In the genomic region with DNA sequence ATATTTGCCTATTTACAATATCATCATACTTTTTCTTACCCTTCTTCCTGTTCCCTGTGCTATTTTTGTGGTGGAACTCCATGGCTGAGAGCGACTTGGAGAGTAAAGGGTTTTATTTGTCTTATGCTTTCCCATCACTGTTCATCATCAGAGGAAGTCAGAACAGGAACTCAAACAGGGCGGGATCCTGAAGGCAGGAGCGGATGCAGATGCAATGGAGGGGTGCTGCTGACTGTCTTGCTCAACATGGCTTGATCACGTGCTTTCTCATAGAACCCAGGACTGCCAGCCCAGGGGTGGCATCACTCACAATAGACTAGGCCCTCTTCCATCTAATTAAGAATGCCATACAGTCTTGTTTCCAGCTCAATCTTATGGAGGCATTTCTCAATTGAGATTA, we compare ENCODE assay signal across 34 mouse cellular contexts. TPM values are rescaled to one million over a fixed set of nuclear protein-coding genes. Genes with fewer than 3 reads are reported as not detected.
"Had no signal": no experiment of that assay in that cellular context is flagged by ENCODE, and none has a peak within 500 bp of the region (broad histone marks: within the 10 kb centered on the region; RNA-seq: fewer than 3 reads in every experiment).

No protein-coding gene starts in this region.

- H3K9ac ChIP-seq: forebrain, postnatal 0 days; heart, embryonic 12.5 days; hindbrain, embryonic 12.5 days; hindbrain, embryonic 14.5 days; intestine, embryonic 15.5 days; kidney, embryonic 15.5 days; limb, embryonic 13.5 days; limb, embryonic 15.5 days; liver, embryonic 12.5 days had no signal

- H3K27ac ChIP-seq: heart, embryonic 10.5 days; hindbrain, embryonic 10.5 days; hindbrain, embryonic 12.5 days; hindbrain, embryonic 14.5 days; intestine, embryonic 15.5 days; kidney, embryonic 15.5 days; kidney, postnatal 0 days; limb, embryonic 13.5 days; limb, embryonic 15.5 days; liver, embryonic 12.5 days had no signal

- H3K36me3 ChIP-seq: heart, embryonic 10.5 days; heart, embryonic 12.5 days; hindbrain, embryonic 10.5 days; hindbrain, embryonic 12.5 days; intestine, embryonic 15.5 days; kidney, embryonic 15.5 days; limb, embryonic 13.5 days; limb, embryonic 15.5 days; liver, embryonic 12.5 days had no signal

- ATAC-seq: forebrain, postnatal 0 days; hindbrain, embryonic 16.5 days; inflammation-experienced regulatory T-cells, adult 6 months; intestine, embryonic 15.5 days; intestine, postnatal 0 days; liver, embryonic 12.5 days had no signal

- H3K27me3 ChIP-seq: heart, embryonic 12.5 days; hindbrain, embryonic 12.5 days; intestine, embryonic 15.5 days; kidney, embryonic 15.5 days; limb, embryonic 13.5 days; limb, embryonic 15.5 days; liver, embryonic 12.5 days had no signal

- H3K4me1 ChIP-seq: heart, embryonic 10.5 days; heart, embryonic 12.5 days; hindbrain, embryonic 10.5 days; hindbrain, embryonic 12.5 days; intestine, embryonic 15.5 days; kidney, embryonic 15.5 days; limb, embryonic 13.5 days; limb, embryonic 15.5 days; liver, embryonic 12.5 days had no signal

- H3K4me3 ChIP-seq: heart, embryonic 10.5 days; heart, embryonic 12.5 days; hindbrain, embryonic 10.5 days; hindbrain, embryonic 12.5 days; intestine, embryonic 15.5 days; kidney, embryonic 15.5 days; limb, embryonic 13.5 days; limb, embryonic 15.5 days; liver, embryonic 12.5 days had no signal

- DNase-seq: forebrain, postnatal 0 days; gastrocnemius, postnatal 14 days; gastrocnemius, postnatal 36 days; heart, postnatal 10 days; heart, postnatal 4 days; kidney, adult 2 months; kidney, adult 9 months; kidney, postnatal 14 days; kidney, postnatal 36 days; layer of hippocampus, adult 9-11 months; layer of hippocampus, postnatal 36 days; left cerebral cortex, postnatal 4 days had no signal

RNA-seq across cellular contexts. Expression of a gene that starts 24.1 kb away (rescaled TPM):
- total RNA-seq: layer of hippocampus, postnatal 14 days; layer of hippocampus, postnatal 36 days; left cerebral cortex, postnatal 25 days had no signal
- polyA plus RNA-seq: hindbrain, embryonic 10.5 days; limb, embryonic 11.5 days had no signal

RNA-seq across cellular contexts. Expression of a gene that starts 34.4 kb away (rescaled TPM):
- total RNA-seq: forebrain, postnatal 0 days; layer of hippocampus, adult 18-20 months; layer of hippocampus, postnatal 14 days; layer of hippocampus, postnatal 36 days; left cerebral cortex, adult 18-20 months; left cerebral cortex, adult 8-10 months; left cerebral cortex, postnatal 10 days had no signal
- polyA plus RNA-seq: forebrain, postnatal 0 days; heart, embryonic 10.5 days; heart, embryonic 12.5 days; heart, embryonic 14.5 days; hindbrain, embryonic 10.5 days; hindbrain, embryonic 12.5 days; hindbrain, embryonic 14.5 days; hindbrain, embryonic 16.5 days; kidney, postnatal 0 days; limb, embryonic 11.5 days; limb, embryonic 13.5 days; limb, embryonic 15.5 days; liver, embryonic 12.5 days had no signal
